Mouse (Mus musculus) brown adipose tissue, adult 24 weeks (tissue): ENCODE measurements around the gene Lmbrd1. TPM values are rescaled to one million over a fixed set of nuclear protein-coding genes. Genes with fewer than 3 reads are reported as not detected.
"Not testable (repeated sequence)": the region's sequence is repeated elsewhere in the genome, so short reads cannot be mapped to it uniquely, and the experiment has no call there.

Experiments
- H3K27ac ChIP-seq: fragments of 200-500 bp; replicated peaks from 2 replicates; pipeline ENCODE4 v1.5.1; 2012; ENCODE audit warnings: low read depth, mild to moderate bottlenecking, low read length
- H3K4me1 ChIP-seq: fragments of 200-500 bp; 2 replicates; pipeline ENCODE4 v1.6.1; 2012; ENCODE audit warnings: low read length, mixed read lengths; ENCODE audit not compliant: control insufficient read depth, insufficient read depth, insufficient read length
- H3K4me3 ChIP-seq: fragments of 200-500 bp; 2 replicates; pipeline ENCODE4 v1.5.1; 2012; ENCODE audit warnings: low read depth, mild to moderate bottlenecking, low read length, moderate library complexity; ENCODE audit not compliant: insufficient read depth
- polyA plus RNA-seq: library from polyadenylated mRNA; stranded (reverse); fragments of >200 nt; gene quantifications from 2 replicates; pipeline ENCODE4 v1.2.4, GENCODE M21; 2012; ENCODE audit not compliant: missing spikeins, insufficient read depth, insufficient read length

Lmbrd1 gene
- polyA plus RNA-seq, 1 experiment = 58.2 TPM

- Histone ChIP-seq H3K27ac (no peak overlapping the region), H3K4me1 (no peaks in the 10 kb centered on the region), H3K4me3 (no peak overlapping the region)
Measured at GRCm38 (mm10) chr1:24766466-24766865, 88.0 kb downstream of the Lmbrd1 start.

GRCm38 (mm10) chr1:24767197-24767596 lies 88.8 kb downstream of the Lmbrd1 start:
- H3K4me1 ChIP-seq, H3K4me3 ChIP-seq: not testable (repeated sequence)

GRCm38 (mm10) chr1:24773642-24774041 lies 95.2 kb downstream of the Lmbrd1 start:
- Histone ChIP-seq H3K4me1 (no peaks in the 10 kb centered on the region), H3K27ac (no peak overlapping the region), H3K4me3 (no peak overlapping the region)

More at GRCm38 (mm10) chr1:24767197-24767596, 88.8 kb downstream of the Lmbrd1 start:
- H3K27ac ChIP-seq = not testable (repeated sequence)

- Histone ChIP-seq H3K4me3 (no peak overlapping the region), H3K27ac (no peak overlapping the region), H3K4me1 (no peaks in the 10 kb centered on the region)
Measured at GRCm38 (mm10) chr1:24776576-24776975, 98.1 kb downstream of the Lmbrd1 start.

- Histone ChIP-seq H3K27ac (no peak overlapping the region), H3K4me3 (no peak overlapping the region), H3K4me1 (no peaks in the 10 kb centered on the region)
Measured at GRCm38 (mm10) chr1:24793168-24793567, 114.7 kb downstream of the Lmbrd1 start.

- H3K4me3 ChIP-seq, H3K4me1 ChIP-seq, H3K27ac ChIP-seq: not testable (repeated sequence)
Measured at GRCm38 (mm10) chr1:24807971-24808370, 129.5 kb downstream of the Lmbrd1 start.

Other genes with a start within 250 kb of the Lmbrd1 start
- not detected in 2 replicates for gene Col19a1, start 91.2 kb upstream of the Lmbrd1 start, polyA plus RNA-seq